Mouse (Mus musculus): ENCODE results near the gene Mtnr1a.

DNA sequence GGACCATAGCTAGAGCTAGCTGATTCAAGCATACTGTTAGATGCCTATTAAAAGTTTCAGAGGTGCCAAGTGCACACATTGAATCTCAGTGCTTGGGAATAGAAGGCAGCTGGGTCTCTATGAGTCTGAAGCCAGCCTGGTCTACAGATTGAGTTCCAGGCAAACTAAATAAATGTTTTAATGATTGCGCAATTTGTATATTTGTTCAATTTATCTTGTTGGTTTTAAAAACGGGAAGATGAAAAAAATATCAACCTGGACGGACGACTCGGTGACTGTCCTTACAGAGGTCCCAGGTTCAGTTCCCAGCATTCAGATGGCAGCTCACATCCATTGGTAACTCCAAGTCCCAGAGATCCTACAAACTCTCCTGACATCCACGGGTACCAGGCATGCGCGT lies 2.0 kb downstream of the Mtnr1a start:
- TF ChIP-seq POLR2A (IDR thresholded peaks at IDR 0.05; ENCODE audit: low read depth, low read length) (no peak), CTCF (IDR thresholded peaks at IDR 0.05; ENCODE audit: extremely low read depth, insufficient read depth, insufficient read length, insufficient replicate concordance) (no peak)

Measured in spleen, adult 2 months (tissue).